Mouse (Mus musculus) forebrain, embryonic 14.5 days (tissue): Measurements from ENCODE around the gene Tfe3. TPM values are rescaled to one million over a fixed set of nuclear protein-coding genes. Genes with fewer than 3 reads are reported as not detected.
"Not testable (repeated sequence)": the region's sequence is repeated elsewhere in the genome, so short reads cannot be mapped to it uniquely, and the experiment has no call there.

Experiments used
- ATAC-seq: fragments of 200-750 bp; cut with Nextera tagmentation; 2 replicates; pipeline ENCODE4 v1.8.0; 2017; ENCODE audit warnings: mild to moderate bottlenecking, moderate library complexity
- DNase-seq: peaks from one replicate; pipeline ENCODE4 v3.0.0-alpha.2; 2015; ENCODE audit warnings: low spot score
- H3K27ac ChIP-seq: fragments of 300-500 bp; sonication (generic); 2 replicates; pipeline ENCODE4 v1.5.1; 2014; ENCODE audit warnings: low read depth, mild to moderate bottlenecking, control low read depth, low read length, moderate library complexity
- H3K27me3 ChIP-seq: fragments of 300-500 bp; sonication (generic); replicated peaks from 2 replicates; pipeline ENCODE4 v1.6.1; 2014; ENCODE audit warnings: low read length, control low read depth, mixed read lengths; ENCODE audit not compliant: control insufficient read depth, insufficient read depth
- H3K36me3 ChIP-seq: fragments of 300-500 bp; sonication (generic); 2 replicates; pipeline ENCODE4 v1.6.1; 2014; ENCODE audit warnings: low read length, control low read depth; ENCODE audit not compliant: control insufficient read depth, insufficient read depth
- H3K4me1 ChIP-seq: fragments of 300-500 bp; sonication (generic); 2 replicates; pipeline ENCODE4 v1.6.1; 2014; ENCODE audit warnings: antibody characterized with exemption, low read length, control low read depth; ENCODE audit not compliant: control insufficient read depth, insufficient read depth
- H3K4me2 ChIP-seq: fragments of 300-500 bp; sonication (generic); 2 replicates; pipeline ENCODE4 v1.6.1; 2014; ENCODE audit warnings: mild to moderate bottlenecking, control low read depth, low read length
- H3K4me3 ChIP-seq: fragments of 300-500 bp; sonication (generic); 2 replicates; pipeline ENCODE4 v1.5.1; 2014; ENCODE audit warnings: low read depth, low read length, control low read depth
- H3K9ac ChIP-seq: fragments of 300-500 bp; sonication (generic); 2 replicates; pipeline ENCODE4 v1.6.1; 2014; ENCODE audit warnings: mild to moderate bottlenecking, low read length, control low read depth, moderate library complexity
- H3K9me3 ChIP-seq: fragments of 300-500 bp; sonication (generic); replicated peaks from 2 replicates; pipeline ENCODE4 v1.6.1; 2016; ENCODE audit warnings: low read length, control low read depth, mixed read lengths; ENCODE audit not compliant: control insufficient read depth
- WGBS: fragments of 180-500 bp; shearing (Covaris S2); extraction: QIAGEN DNeasy Blood & Tissue Kit; methylation state at CpG from one replicate; pipeline ENCODE4 v1.1.7; 2014; 5-methylcytosine and 5-hydroxymethylcytosine counted together
- polyA plus RNA-seq: library from polyadenylated mRNA; unstranded; fragments of >200 nt; fragmentation: Nextera tagmentation; extraction: Ambion mirVana; gene quantifications from 2 replicates; pipeline ENCODE4 v1.2.1, GENCODE M21; 2014

Gene Tfe3
- polyA plus RNA-seq, 1 experiment from 2014 or later = 16.1 TPM

DNA sequence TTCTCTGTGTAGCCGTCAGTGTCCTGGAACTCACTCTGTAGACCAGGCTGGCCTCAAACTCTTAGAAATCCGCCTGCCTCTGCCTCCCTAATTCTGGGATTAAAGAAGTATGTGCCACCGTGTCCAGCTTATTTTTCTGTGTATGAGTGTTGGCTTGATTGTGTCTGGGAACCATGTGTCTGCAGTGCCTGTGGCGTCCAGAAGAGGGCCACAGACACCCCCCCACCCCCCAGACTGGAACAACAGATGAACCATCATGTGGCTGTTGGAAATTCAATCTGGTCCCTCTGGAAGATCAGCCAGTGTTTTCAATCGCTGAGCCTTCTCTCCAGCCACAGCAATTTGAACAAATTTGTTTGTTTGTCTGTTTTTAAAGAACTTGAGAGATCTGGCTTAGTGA lies 18.9 kb upstream of the Tfe3 start:
- Histone ChIP-seq H3K9ac (no peak overlapping the region), H3K4me2 (no peak overlapping the region), H3K27ac (no peak overlapping the region), H3K36me3 (no peaks in the 10 kb centered on the region), H3K4me3 (no peak overlapping the region), H3K9me3 (no peaks in the 10 kb centered on the region), H3K27me3 (no peaks in the 10 kb centered on the region), H3K4me1 (no peaks in the 10 kb centered on the region)
- ATAC-seq = no peak
- peak; percentile 2 for DNase-seq
- WGBS = 59% methylated on average over 5 of the region's 5 CpGs

- Histone ChIP-seq H3K9me3 (no peaks in the 10 kb centered on the region), H3K36me3 (no peaks in the 10 kb centered on the region), H3K4me3 (no peak overlapping the region), H3K27ac (no peak overlapping the region), H3K4me1 (no peaks in the 10 kb centered on the region), H3K4me2 (no peak overlapping the region), H3K9ac (no peak overlapping the region), H3K27me3 (no peaks in the 10 kb centered on the region)
- no peak for DNase-seq
- ATAC-seq = no peak
- WGBS = 68% methylated on average over 1 of the region's 1 CpGs
Observed at GRCm38 (mm10) chrX:7744940-7745339, 17.4 kb upstream of the Tfe3 start.

GRCm38 (mm10) chrX:7745429-7745828 lies 16.9 kb upstream of the Tfe3 start:
- Histone ChIP-seq H3K4me2 (no peak overlapping the region), H3K27ac (no peak overlapping the region), H3K4me1 (no peaks in the 10 kb centered on the region), H3K36me3 (no peaks in the 10 kb centered on the region), H3K9ac (no peak overlapping the region), H3K4me3 (no peak overlapping the region), H3K27me3 (no peaks in the 10 kb centered on the region), H3K9me3 (no peaks in the 10 kb centered on the region)
- DNase-seq (no peak), ATAC-seq (no peak)
- 87% methylated on average over 8 of the region's 8 CpGs for WGBS

- H3K9ac ChIP-seq = peak within 1 kb of the TSS; percentile 73
- no peaks in the 10 kb centered on the region for H3K27me3 ChIP-seq
- ATAC-seq = peak; percentile 92
- no peak within 1 kb of the TSS for H3K27ac ChIP-seq
- H3K4me1 ChIP-seq = no peaks in the 10 kb centered on the region
- H3K4me2 ChIP-seq = peak within 1 kb of the TSS; percentile 54
- peak; percentile 94 for DNase-seq
- H3K4me3 ChIP-seq = peak within 1 kb of the TSS; percentile 57
- no peaks in the 10 kb centered on the region for H3K9me3 ChIP-seq
- H3K36me3 ChIP-seq = no peaks in the 10 kb centered on the region
- 21% methylated on average over 39 of the region's 56 CpGs for WGBS
Observed at GRCm38 (mm10) chrX:7750432-7751116, 11.8 kb upstream of the Tfe3 start, which contains the start of gene Ccdc120. Ccdc120 (minus strand) TSS chrX:7750905.

DNA sequence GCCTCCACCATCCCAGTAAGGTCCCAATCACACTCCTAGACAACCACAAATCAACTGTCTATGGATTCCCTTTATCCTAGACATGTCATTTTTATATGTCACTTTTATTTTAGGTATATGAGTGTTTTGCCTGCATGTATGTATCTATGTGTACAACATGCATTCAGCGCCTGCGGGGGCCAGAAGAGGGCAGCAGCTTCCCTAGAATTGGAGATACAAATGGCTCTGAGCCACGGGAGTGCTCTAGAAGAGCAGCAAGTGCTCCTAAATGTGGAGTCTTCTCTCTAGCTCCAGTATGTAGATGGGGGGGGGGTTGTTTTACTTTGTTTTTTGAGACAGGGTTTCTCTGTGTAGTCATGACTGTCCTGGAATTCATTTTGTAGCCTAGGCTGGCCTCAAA lies 8.7 kb upstream of the Tfe3 start:
- not testable (repeated sequence) for H3K27me3 ChIP-seq, H3K27ac ChIP-seq, H3K9me3 ChIP-seq, H3K36me3 ChIP-seq, H3K4me3 ChIP-seq, H3K4me2 ChIP-seq, H3K9ac ChIP-seq, H3K4me1 ChIP-seq, ATAC-seq
- DNase-seq = peak; percentile 51
- WGBS = 16% methylated on average over 3 of the region's 3 CpGs

GRCm38 (mm10) chrX:7762921-7763197 lies 499 bp downstream of the Tfe3 start:
- ATAC-seq (0 out of 2 replicates have a peak, but pooled peaks have one; percentile 9), DNase-seq (no peak)
- H3K27ac ChIP-seq = no peak overlapping the region
- H3K4me3 ChIP-seq = peak overlapping the region; percentile 53
- H3K9ac ChIP-seq = peak overlapping the region; percentile 62
- peaks cover 6% of the 10 kb centered on the region; the same call in 1 of the 2 replicates for H3K36me3 ChIP-seq
- no peaks in the 10 kb centered on the region for H3K27me3 ChIP-seq
- H3K9me3 ChIP-seq = no peaks in the 10 kb centered on the region
- H3K4me1 ChIP-seq = peaks cover 7% of the 10 kb centered on the region; the same call in 1 of the 2 replicates
- WGBS = 28% methylated on average over 21 of the region's 21 CpGs
- peak overlapping the region; percentile 63 for H3K4me2 ChIP-seq

DNA sequence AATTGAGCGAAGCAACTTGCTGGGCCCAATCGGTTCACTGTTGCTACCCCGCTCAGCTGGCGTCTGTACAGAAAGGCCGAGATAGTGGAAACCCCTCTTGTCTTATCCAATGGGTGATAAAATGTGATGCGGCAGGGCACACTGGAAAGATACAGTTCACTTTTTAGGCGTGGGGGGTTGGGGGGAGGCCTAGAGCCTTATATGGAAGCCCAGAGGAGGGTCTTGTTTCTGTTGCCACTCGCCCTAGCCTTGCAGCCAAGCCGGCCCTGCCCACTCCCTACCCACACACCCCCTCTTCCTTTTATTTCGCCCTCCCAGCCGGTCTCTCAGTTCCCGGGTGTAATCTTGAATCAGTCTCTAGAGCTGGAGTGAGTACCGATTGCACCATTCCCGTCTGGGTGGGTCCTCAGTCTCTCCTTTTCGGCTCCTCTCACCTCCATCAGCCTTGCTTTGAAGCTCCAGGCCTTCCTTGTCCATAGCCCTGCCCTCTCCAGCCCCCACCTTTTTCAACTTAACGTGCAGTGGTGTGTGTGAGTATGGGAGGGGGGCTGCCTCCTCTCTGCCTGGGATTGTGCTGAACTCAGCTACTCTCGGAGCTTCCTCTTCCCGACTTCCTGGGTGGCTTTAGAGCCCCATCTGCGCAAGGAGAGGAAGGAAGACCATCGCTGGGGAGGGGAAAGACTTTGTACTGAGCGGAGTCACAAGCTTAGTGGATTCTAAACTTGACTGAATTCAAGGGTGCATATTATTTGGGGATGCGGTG lies 1.5 kb downstream of the Tfe3 start:
- Histone ChIP-seq H3K9me3 (no peaks in the 10 kb centered on the region), H3K4me2 (peak overlapping the region; percentile 63), H3K4me1 (peaks cover 7% of the 10 kb centered on the region; the same call in 1 of the 2 replicates), H3K4me3 (peak overlapping the region; percentile 53), H3K27ac (no peak overlapping the region), H3K27me3 (no peaks in the 10 kb centered on the region), H3K36me3 (peaks cover 9% of the 10 kb centered on the region; the same call in 1 of the 2 replicates), H3K9ac (peak overlapping the region; percentile 62)
- WGBS = 26% methylated on average over 22 of the region's 22 CpGs
- peak; percentile 9 for DNase-seq
- no peak for ATAC-seq

- H3K4me3 ChIP-seq = peak overlapping the region; percentile 53
- peaks cover 7% of the 10 kb centered on the region; the same call in 1 of the 2 replicates for H3K4me1 ChIP-seq
- peak overlapping the region; percentile 62; the same call in 1 of the 2 replicates for H3K9ac ChIP-seq
- peak overlapping the region; percentile 63 for H3K4me2 ChIP-seq
- H3K9me3 ChIP-seq = no peaks in the 10 kb centered on the region
- ATAC-seq (no peak), DNase-seq (no peak)
- H3K27me3 ChIP-seq = no peaks in the 10 kb centered on the region
- peaks cover 16% of the 10 kb centered on the region; the same call in 1 of the 2 replicates for H3K36me3 ChIP-seq
- no peak overlapping the region for H3K27ac ChIP-seq
- WGBS = 22% methylated on average over 9 of the region's 9 CpGs
Observed at GRCm38 (mm10) chrX:7764657-7765280, 2.4 kb downstream of the Tfe3 start.
